In the genomic region with DNA sequence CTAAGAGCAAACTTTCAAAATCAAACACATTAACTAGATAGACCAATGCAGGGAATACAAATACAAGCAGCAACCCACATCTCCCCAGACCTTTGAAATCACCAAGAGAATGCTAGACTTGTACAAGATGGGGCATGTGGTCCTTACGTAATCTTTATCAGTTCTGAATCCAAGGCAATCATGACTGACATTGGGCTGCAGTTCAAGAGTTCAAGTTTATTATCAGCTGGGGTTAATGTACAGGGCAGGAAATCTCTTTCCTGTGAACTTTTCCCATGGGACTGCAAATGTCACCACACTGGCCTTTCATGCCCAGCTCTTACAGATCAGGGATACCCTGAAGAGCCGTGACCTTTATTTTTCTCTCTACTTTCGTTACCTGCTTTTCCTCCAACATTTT, we compare ENCODE assay signal across 26 mouse cellular contexts.
"Had no signal": no experiment of that assay in that cellular context is flagged by ENCODE, and none has a peak within 500 bp of the region (broad histone marks: within the 10 kb centered on the region; RNA-seq: fewer than 3 reads in every experiment).

No protein-coding gene starts in this region.

- DNase-seq: forebrain, postnatal 0 days; gastrocnemius, postnatal 14 days; heart, adult 2 months; heart, postnatal 10 days; heart, postnatal 4 days; kidney, adult 11 months; kidney, adult 2 months; kidney, adult 9 months; kidney, postnatal 14 days; kidney, postnatal 36 days; layer of hippocampus, adult 9-11 months; layer of hippocampus, postnatal 36 days; left cerebral cortex, postnatal 4 days had no signal

- H3K27ac ChIP-seq: heart, adult 2 months; heart, embryonic 10.5 days; hindbrain, embryonic 10.5 days; hindbrain, embryonic 12.5 days; hindbrain, embryonic 14.5 days; kidney, embryonic 15.5 days; kidney, postnatal 0 days; limb, embryonic 13.5 days; limb, embryonic 15.5 days; liver, embryonic 12.5 days; liver, embryonic 14.5 days had no signal

- ATAC-seq: forebrain, postnatal 0 days; hindbrain, embryonic 16.5 days; inflammation-experienced regulatory T-cells, adult 6 months; liver, embryonic 12.5 days had no signal

- H3K9me3 ChIP-seq: heart, embryonic 10.5 days; kidney, embryonic 15.5 days; limb, embryonic 15.5 days had no signal

- H3K9ac ChIP-seq: forebrain, postnatal 0 days; heart, embryonic 12.5 days; hindbrain, embryonic 12.5 days; hindbrain, embryonic 14.5 days; kidney, embryonic 15.5 days; limb, embryonic 13.5 days; limb, embryonic 15.5 days; liver, embryonic 12.5 days; liver, embryonic 14.5 days had no signal

- H3K4me2 ChIP-seq: heart, embryonic 12.5 days; hindbrain, embryonic 12.5 days; hindbrain, embryonic 14.5 days; kidney, embryonic 15.5 days; limb, embryonic 13.5 days; limb, embryonic 15.5 days; liver, embryonic 12.5 days had no signal

- H3K27me3 ChIP-seq: heart, embryonic 12.5 days; hindbrain, embryonic 12.5 days; kidney, embryonic 15.5 days; limb, embryonic 13.5 days; limb, embryonic 15.5 days; liver, embryonic 12.5 days had no signal

- H3K4me1 ChIP-seq: heart, embryonic 10.5 days; heart, embryonic 12.5 days; hindbrain, embryonic 10.5 days; hindbrain, embryonic 12.5 days; kidney, embryonic 15.5 days; limb, embryonic 13.5 days; limb, embryonic 15.5 days; liver, embryonic 12.5 days had no signal

- H3K36me3 ChIP-seq: hindbrain, embryonic 10.5 days; hindbrain, embryonic 12.5 days; kidney, embryonic 15.5 days; limb, embryonic 15.5 days; liver, embryonic 12.5 days had no signal

- H3K4me3 ChIP-seq: heart, adult 2 months; heart, embryonic 10.5 days; heart, embryonic 12.5 days; hindbrain, embryonic 10.5 days; hindbrain, embryonic 12.5 days; kidney, embryonic 15.5 days; limb, embryonic 13.5 days; limb, embryonic 15.5 days; liver, embryonic 12.5 days had no signal
